Mouse (Mus musculus): ENCODE results near the gene Sprr2b. TPM values are rescaled to one million over a fixed set of nuclear protein-coding genes. Genes with fewer than 3 reads are reported as not detected.

The Sprr2b gene
- polyA plus RNA-seq, 1 experiment from 2014 or later = not detected

DNA sequence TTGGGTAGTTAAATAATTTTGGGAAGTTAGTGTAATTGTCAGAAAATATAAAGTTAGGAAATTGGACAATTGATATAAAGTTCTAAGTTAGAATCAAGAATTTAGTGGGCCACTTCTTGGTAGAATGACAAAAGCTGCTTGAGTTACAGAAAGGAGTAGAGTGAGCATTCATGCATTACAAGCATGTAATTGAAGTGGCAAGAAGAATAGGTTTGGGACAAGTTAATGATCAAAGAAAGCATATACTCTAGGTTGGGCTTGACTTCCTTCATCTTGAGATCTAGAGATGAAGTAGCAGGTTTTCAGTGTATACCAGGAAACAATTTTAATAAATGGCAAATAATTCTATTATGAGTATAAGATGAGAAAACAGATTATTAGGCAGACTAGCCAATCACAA lies 45.2 kb downstream of the Sprr2b start:
- H3K9me3 ChIP-seq = no peaks in the 10 kb centered on the region
- H3K27me3 ChIP-seq = no peaks in the 10 kb centered on the region
- ATAC-seq (ENCODE audit: low FRiP score, low read depth) = no peak
- H3K9ac ChIP-seq (replicated peaks) = no peak overlapping the region
- H3K4me1 ChIP-seq = no peaks in the 10 kb centered on the region
- no peak overlapping the region for H3K4me2 ChIP-seq (replicated peaks)
- H3K36me3 ChIP-seq = no peaks in the 10 kb centered on the region
- no peak overlapping the region for H3K4me3 ChIP-seq
- H3K27ac ChIP-seq (replicated peaks) = no peak overlapping the region

DNA sequence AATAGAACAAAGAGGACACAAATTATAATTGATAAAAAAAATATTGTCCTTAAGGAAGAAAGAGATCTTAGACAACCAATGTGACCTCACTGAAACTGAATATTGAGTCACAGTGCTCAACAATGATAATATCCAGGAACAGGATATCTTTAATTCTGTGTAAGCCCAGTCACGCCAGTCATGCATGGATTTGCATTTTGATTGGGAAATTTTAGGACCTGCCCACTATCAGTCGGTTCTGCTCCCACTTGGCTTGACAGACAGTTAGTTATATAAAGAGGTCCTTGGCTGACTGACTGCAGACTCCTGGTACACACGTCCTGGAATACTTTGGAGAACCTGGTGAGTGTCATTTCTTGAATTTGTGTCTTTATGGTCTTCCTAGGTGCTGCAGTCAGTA lies 48.5 kb downstream of the Sprr2b start, which contains the start of gene Sprr2f:
Sprr2f (plus strand) TSS at position 301 of the 400 bp plus-strand sequence.
- no peaks in the 10 kb centered on the region for H3K4me1 ChIP-seq
- no peak within 1 kb of the TSS for H3K4me3 ChIP-seq
- H3K4me2 ChIP-seq (replicated peaks) = no peak within 1 kb of the TSS
- no peaks in the 10 kb centered on the region for H3K27me3 ChIP-seq
- no peak within 1 kb of the TSS for H3K9ac ChIP-seq (replicated peaks)
- 63% methylated on average over 3 of the region's 3 CpGs for WGBS
- no peak within 1 kb of the TSS for H3K27ac ChIP-seq (replicated peaks)
- ATAC-seq (ENCODE audit: low FRiP score, low read depth) = no peak
- no peaks in the 10 kb centered on the region for H3K9me3 ChIP-seq
- H3K36me3 ChIP-seq = no peaks in the 10 kb centered on the region

Other genes starting within 250 kb of the Sprr2b start
- gene Lor, start 233.5 kb upstream of the Sprr2b start, polyA plus RNA-seq (2016; fragmentation: Nextera tagmentation; extraction: Ambion mirVana) = 2.7 and 3.1 TPM in 2 replicates
- not detected in 2 replicates for gene Prr9, start 192.7 kb upstream of the Sprr2b start, polyA plus RNA-seq (2016; fragmentation: Nextera tagmentation; extraction: Ambion mirVana)
- not detected in 2 replicates for gene Lelp1, start 173.9 kb upstream of the Sprr2b start, polyA plus RNA-seq (2016; fragmentation: Nextera tagmentation; extraction: Ambion mirVana)
- gene Sprr2a1, start 100.8 kb upstream of the Sprr2b start, polyA plus RNA-seq (2016; fragmentation: Nextera tagmentation; extraction: Ambion mirVana) = not detected in 2 replicates
- not detected in 2 replicates for gene Sprr2a2, start 100.7 kb upstream of the Sprr2b start, polyA plus RNA-seq (2016; fragmentation: Nextera tagmentation; extraction: Ambion mirVana)
- not detected in 2 replicates for gene Sprr2a3, start 31.2 kb upstream of the Sprr2b start, polyA plus RNA-seq (2016; fragmentation: Nextera tagmentation; extraction: Ambion mirVana)
- not detected in 2 replicates for gene Sprr2d, start 22.5 kb downstream of the Sprr2b start, polyA plus RNA-seq (2016; fragmentation: Nextera tagmentation; extraction: Ambion mirVana)
- gene Sprr2e, start 35.5 kb downstream of the Sprr2b start, polyA plus RNA-seq (2016; fragmentation: Nextera tagmentation; extraction: Ambion mirVana) = not detected in 2 replicates
- gene Sprr2f, start 48.6 kb downstream of the Sprr2b start, polyA plus RNA-seq (2016; fragmentation: Nextera tagmentation; extraction: Ambion mirVana) = not detected in 2 replicates
- gene Sprr2h, start 69.1 kb downstream of the Sprr2b start, polyA plus RNA-seq (2016; fragmentation: Nextera tagmentation; extraction: Ambion mirVana) = not detected in 2 replicates
- gene Sprr2i, start 91.4 kb downstream of the Sprr2b start, polyA plus RNA-seq (2016; fragmentation: Nextera tagmentation; extraction: Ambion mirVana) = not detected in 2 replicates
- gene Sprr2j-ps, start 101.5 kb downstream of the Sprr2b start, polyA plus RNA-seq (2016; fragmentation: Nextera tagmentation; extraction: Ambion mirVana) = not detected in 2 replicates
- gene Gm9774, start 112.8 kb downstream of the Sprr2b start, polyA plus RNA-seq (2016; fragmentation: Nextera tagmentation; extraction: Ambion mirVana) = 6.6 and 9.2 TPM in 2 replicates
- gene Sprr2k, start 116.0 kb downstream of the Sprr2b start, polyA plus RNA-seq (2016; fragmentation: Nextera tagmentation; extraction: Ambion mirVana) = not detected in 2 replicates
- gene Sprr1b, start 122.2 kb downstream of the Sprr2b start, polyA plus RNA-seq (2016; fragmentation: Nextera tagmentation; extraction: Ambion mirVana) = not detected in 2 replicates
- gene Sprr3, start 142.1 kb downstream of the Sprr2b start, polyA plus RNA-seq (2016; fragmentation: Nextera tagmentation; extraction: Ambion mirVana) = not detected in 2 replicates
- not detected in 2 replicates for gene Sprr1a, start 169.3 kb downstream of the Sprr2b start, polyA plus RNA-seq (2016; fragmentation: Nextera tagmentation; extraction: Ambion mirVana)
- not detected in 2 replicates for gene Sprr4, start 183.9 kb downstream of the Sprr2b start, polyA plus RNA-seq (2016; fragmentation: Nextera tagmentation; extraction: Ambion mirVana)
- gene 2310046K23Rik, start 217.9 kb downstream of the Sprr2b start, polyA plus RNA-seq (2016; fragmentation: Nextera tagmentation; extraction: Ambion mirVana) = not detected in 2 replicates